Mouse (Mus musculus) midbrain, postnatal 0 days (tissue): Measurements from ENCODE around the gene Tmem51. TPM values are rescaled to one million over a fixed set of nuclear protein-coding genes. Genes with fewer than 3 reads are reported as not detected.

Experiments
- ATAC-seq: fragments of 200-750 bp; cut with Nextera tagmentation; 2 replicates; pipeline ENCODE4 v1.8.0; 2017; ENCODE audit warnings: moderate number of reproducible peaks, mild to moderate bottlenecking, moderate TSS enrichment, moderate library complexity; ENCODE audit not compliant: low FRiP score
- DNase-seq: peaks from one replicate; pipeline ENCODE4 v3.0.0-alpha.2; 2015; ENCODE audit warnings: low spot score
- H3K27ac ChIP-seq: fragments of 300-500 bp; sonication (generic); 2 replicates; pipeline ENCODE4 v1.5.1; 2014; ENCODE audit warnings: low read depth, mild to moderate bottlenecking, low read length, mixed read lengths
- H3K27me3 ChIP-seq: fragments of 300-500 bp; sonication (generic); 2 replicates; pipeline ENCODE4 v1.6.1; 2014; ENCODE audit warnings: low read length, control low read depth, mixed read lengths; ENCODE audit not compliant: insufficient read depth
- H3K36me3 ChIP-seq: fragments of 300-500 bp; sonication (generic); 2 replicates; pipeline ENCODE4 v1.6.1; 2014; ENCODE audit warnings: low read length, control low read depth, mixed read lengths; ENCODE audit not compliant: insufficient read depth
- H3K4me1 ChIP-seq: fragments of 300-500 bp; sonication (generic); 2 replicates; pipeline ENCODE4 v1.6.1; 2014; ENCODE audit warnings: mild to moderate bottlenecking, control low read depth, antibody characterized with exemption, low read length, mixed read lengths; ENCODE audit not compliant: insufficient read depth
- H3K4me2 ChIP-seq: fragments of 300-500 bp; sonication (generic); 2 replicates; pipeline ENCODE4 v1.6.1; 2014; ENCODE audit warnings: low read depth, mild to moderate bottlenecking, low read length, mixed read lengths; ENCODE audit not compliant: poor library complexity, severe bottlenecking
- H3K4me3 ChIP-seq: fragments of 300-500 bp; sonication (generic); 2 replicates; pipeline ENCODE4 v1.5.1; 2014; ENCODE audit warnings: low read depth, mild to moderate bottlenecking, low read length, moderate library complexity
- H3K9ac ChIP-seq: fragments of 300-500 bp; sonication (generic); replicated peaks from 2 replicates; pipeline ENCODE4 v1.6.1; 2014; ENCODE audit warnings: mild to moderate bottlenecking, low read length, moderate library complexity, mixed read lengths; ENCODE audit not compliant: poor library complexity, severe bottlenecking
- H3K9me3 ChIP-seq: fragments of 300-500 bp; sonication (generic); 2 replicates; pipeline ENCODE4 v1.6.1; 2016; ENCODE audit warnings: low read length, control low read depth
- CTCF ChIP-seq: IDR thresholded peaks from 2 replicates; pipeline ENCODE4 v1.5.1; 2016; ENCODE audit warnings: antibody characterized with exemption, mild to moderate bottlenecking
- WGBS: fragments of 180-500 bp; shearing (Covaris S2); extraction: QIAGEN DNeasy Blood & Tissue Kit; methylation state at CpG from one replicate; pipeline ENCODE4 v1.1.7; 2014; 5-methylcytosine and 5-hydroxymethylcytosine counted together
- polyA plus RNA-seq: library from polyadenylated mRNA; unstranded; fragments of >200 nt; fragmentation: Nextera tagmentation; extraction: Ambion mirVana; gene quantifications from 2 replicates; pipeline ENCODE4 v1.2.1, GENCODE M21; 2015
- total RNA-seq: library from RNA; depleted of rRNA; stranded (reverse); fragments of >200 nt; gene quantifications from 2 replicates; pipeline ENCODE4 v1.2.3, GENCODE M21; 2014

Gene Tmem51
- total and polyA plus RNA-seq, 2 experiments from 2014 or later: 5.9 to 7.9 TPM

DNA sequence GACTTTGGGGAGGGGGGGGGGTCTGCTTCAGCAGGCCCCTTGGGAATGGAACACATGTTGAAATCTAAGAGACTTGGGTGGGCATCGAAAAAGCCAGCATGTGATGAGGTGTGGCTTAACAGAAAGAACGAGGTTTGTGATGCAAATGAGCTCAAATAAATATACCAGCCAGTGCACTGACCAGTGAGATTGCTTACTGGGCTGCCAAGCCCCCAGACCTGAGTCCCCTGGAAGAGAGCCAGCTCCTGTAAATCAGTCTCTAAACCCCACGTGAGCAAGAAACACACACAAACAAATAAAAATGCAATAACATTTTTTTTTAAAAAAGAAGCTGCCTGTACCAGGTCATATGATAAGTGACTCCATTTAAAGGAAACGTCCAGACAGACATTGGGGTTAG is 17.5 kb downstream of the Tmem51 start:
- Histone ChIP-seq H3K4me1 (no peaks in the 10 kb centered on the region; the same call in 1 of the 2 replicates), H3K4me3 (no peak overlapping the region), H3K27ac (no peak overlapping the region), H3K27me3 (no peaks in the 10 kb centered on the region; the same call in 1 of the 2 replicates), H3K9ac (no peak overlapping the region), H3K36me3 (no peaks in the 10 kb centered on the region), H3K4me2 (no peak overlapping the region), H3K9me3 (no peaks in the 10 kb centered on the region)
- no peak for TF ChIP-seq CTCF
- 43% methylated on average over 4 of the region's 4 CpGs for WGBS
- DNase-seq (no peak), ATAC-seq (no peak)

GRCm38 (mm10) chr4:142065835-142066234 is 18.3 kb downstream of the Tmem51 start:
- WGBS: 80% methylated on average over 6 of the region's 6 CpGs
- Histone ChIP-seq H3K9me3 (no peaks in the 10 kb centered on the region), H3K36me3 (no peaks in the 10 kb centered on the region), H3K27ac (no peak overlapping the region), H3K27me3 (no peaks in the 10 kb centered on the region; the same call in 1 of the 2 replicates), H3K4me3 (no peak overlapping the region), H3K4me2 (no peak overlapping the region), H3K9ac (no peak overlapping the region), H3K4me1 (no peaks in the 10 kb centered on the region; the same call in 1 of the 2 replicates)
- ATAC-seq (no peak), DNase-seq (no peak)
- no peak for TF ChIP-seq CTCF

DNA sequence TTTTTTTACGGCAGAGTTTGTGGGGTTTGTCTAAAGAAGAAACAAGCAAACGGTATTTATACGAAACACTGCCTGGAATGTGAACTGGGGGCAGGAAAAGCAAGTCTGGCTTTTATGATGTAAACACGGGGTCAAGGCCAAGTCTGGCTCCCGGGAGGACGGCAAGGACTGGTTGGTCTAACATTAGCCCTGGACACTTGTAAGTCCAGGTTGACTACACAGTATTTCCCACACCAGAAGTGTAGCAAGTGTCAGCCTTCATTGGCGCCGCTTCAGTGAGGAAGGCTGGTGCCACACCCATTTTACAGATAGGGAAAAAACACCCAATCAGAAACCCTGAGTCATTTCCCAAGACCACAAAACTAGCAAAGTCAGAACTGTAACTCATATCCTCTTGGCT is 18.8 kb downstream of the Tmem51 start:
- no peak for TF ChIP-seq CTCF
- no peaks in the 10 kb centered on the region for H3K36me3 ChIP-seq
- DNase-seq (no peak), ATAC-seq (no peak)
- no peaks in the 10 kb centered on the region; the same call in 1 of the 2 replicates for H3K27me3 ChIP-seq
- H3K4me3 ChIP-seq: no peak overlapping the region
- H3K9ac ChIP-seq: no peak overlapping the region
- 84% methylated on average over 8 of the region's 8 CpGs for WGBS
- no peaks in the 10 kb centered on the region for H3K9me3 ChIP-seq
- no peak overlapping the region for H3K4me2 ChIP-seq
- no peaks in the 10 kb centered on the region; the same call in 1 of the 2 replicates for H3K4me1 ChIP-seq
- H3K27ac ChIP-seq: no peak overlapping the region

- TF ChIP-seq CTCF: no peak
- Histone ChIP-seq H3K4me2 (no peak overlapping the region), H3K9ac (no peak overlapping the region), H3K9me3 (no peaks in the 10 kb centered on the region), H3K4me1 (no peaks in the 10 kb centered on the region; the same call in 1 of the 2 replicates), H3K27ac (no peak overlapping the region), H3K27me3 (no peaks in the 10 kb centered on the region; the same call in 1 of the 2 replicates), H3K4me3 (no peak overlapping the region), H3K36me3 (no peaks in the 10 kb centered on the region)
- WGBS: 88% methylated on average over 11 of the region's 11 CpGs
- DNase-seq: no peak
- no peak for ATAC-seq
Measured at GRCm38 (mm10) chr4:142064582-142065228, 19.4 kb downstream of the Tmem51 start.

DNA sequence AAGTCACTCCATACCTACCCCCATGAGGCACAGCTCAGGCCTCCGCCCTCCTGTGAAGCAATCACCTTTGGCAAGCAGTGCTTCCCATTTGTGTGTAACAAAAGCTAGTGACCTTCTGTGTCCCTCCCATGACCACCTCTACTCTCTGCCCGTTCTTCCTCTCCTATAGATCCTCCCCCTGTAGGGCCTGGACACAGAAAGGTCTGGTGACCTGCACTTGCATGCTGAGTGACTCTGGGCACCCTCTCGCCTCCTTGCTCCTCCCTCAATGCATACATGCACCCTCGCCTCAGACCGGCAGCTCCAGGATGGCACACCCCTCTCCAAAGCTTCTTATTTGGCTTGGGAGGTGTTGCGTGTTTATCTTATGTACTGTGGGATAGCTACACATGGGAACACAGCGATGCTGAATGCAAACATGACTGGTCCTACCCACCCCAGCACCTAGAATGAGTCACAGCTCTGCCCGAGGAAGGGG is 21.0 kb downstream of the Tmem51 start:
- ATAC-seq (no peak), DNase-seq (no peak)
- H3K27ac ChIP-seq: no peak overlapping the region
- no peaks in the 10 kb centered on the region for H3K9me3 ChIP-seq
- H3K4me2 ChIP-seq: no peak overlapping the region
- no peak overlapping the region for H3K9ac ChIP-seq
- TF ChIP-seq CTCF: no peak
- no peaks in the 10 kb centered on the region for H3K36me3 ChIP-seq
- no peaks in the 10 kb centered on the region for H3K4me1 ChIP-seq
- WGBS: 93% methylated on average over 8 of the region's 8 CpGs
- no peak overlapping the region for H3K4me3 ChIP-seq
- no peaks in the 10 kb centered on the region for H3K27me3 ChIP-seq

GRCm38 (mm10) chr4:142061485-142062240 is 22.4 kb downstream of the Tmem51 start:
- Histone ChIP-seq H3K36me3 (no peaks in the 10 kb centered on the region), H3K27me3 (no peaks in the 10 kb centered on the region), H3K9me3 (no peaks in the 10 kb centered on the region), H3K4me2 (no peak overlapping the region), H3K9ac (no peak overlapping the region), H3K4me1 (no peaks in the 10 kb centered on the region), H3K27ac (no peak overlapping the region), H3K4me3 (no peak overlapping the region)
- no peak for TF ChIP-seq CTCF
- ATAC-seq (no peak), DNase-seq (no peak)
- WGBS: 84% methylated on average over 23 of the region's 23 CpGs
